Mouse (Mus musculus): ENCODE data around the gene Ssbp2. TPM values are rescaled to one million over a fixed set of nuclear protein-coding genes. Genes with fewer than 3 reads are reported as not detected.

Ssbp2 gene
- polyA plus RNA-seq, 1 experiment from 2014 or later = 112 TPM

- no peak overlapping the region for H3K4me2 ChIP-seq (ENCODE audit: low read length)
- H3K27me3 ChIP-seq (ENCODE audit: control insufficient read depth, insufficient read depth, low read length) = no peaks in the 10 kb centered on the region
- H3K9me3 ChIP-seq (ENCODE audit: control insufficient read depth, low read length) = no peaks in the 10 kb centered on the region
- no peak overlapping the region for H3K27ac ChIP-seq (replicated peaks in 1 of 2; ENCODE audit: control insufficient read depth in 1 of 2, insufficient read depth in 1 of 2, low read depth in 2 of 2, low read length in 2 of 2)
- H3K4me3 ChIP-seq (ENCODE audit: control insufficient read depth in 1 of 2, insufficient read depth in 1 of 2, low read depth in 1 of 2, low read length in 2 of 2) = no peak overlapping the region
- no peak overlapping the region for H3K9ac ChIP-seq (ENCODE audit: low read length)
- no peaks in the 10 kb centered on the region for H3K36me3 ChIP-seq (ENCODE audit: control insufficient read depth, insufficient read depth, low read length)
- H3K4me1 ChIP-seq (ENCODE audit: control insufficient read depth in 2 of 2, insufficient read depth in 2 of 2, low read length in 2 of 2) = no peaks in the 10 kb centered on the region
- no peak for ATAC-seq (ENCODE audit: insufficient number of reproducible peaks, insufficient read depth, low FRiP score, low read depth)
- WGBS = 68% methylated on average over 2 of the region's 2 CpGs
Measured at GRCm38 (mm10) chr13:91662751-91663150, 202.7 kb downstream of the Ssbp2 start.

GRCm38 (mm10) chr13:91673241-91673640, 213.2 kb downstream of the Ssbp2 start:
- Histone ChIP-seq H3K4me1 (ENCODE audit: control insufficient read depth in 2 of 2, insufficient read depth in 2 of 2, low read length in 2 of 2) (no peaks in the 10 kb centered on the region), H3K27me3 (ENCODE audit: control insufficient read depth, insufficient read depth, low read length) (no peaks in the 10 kb centered on the region), H3K9me3 (ENCODE audit: control insufficient read depth, low read length) (no peaks in the 10 kb centered on the region), H3K27ac (replicated peaks in 1 of 2; ENCODE audit: control insufficient read depth in 1 of 2, insufficient read depth in 1 of 2, low read depth in 2 of 2, low read length in 2 of 2) (no peak overlapping the region), H3K36me3 (ENCODE audit: control insufficient read depth, insufficient read depth, low read length) (peaks cover 14% of the 10 kb centered on the region; the same call in 1 of the 2 replicates), H3K4me2 (ENCODE audit: low read length) (no peak overlapping the region), H3K4me3 (ENCODE audit: control insufficient read depth in 1 of 2, insufficient read depth in 1 of 2, low read depth in 1 of 2, low read length in 2 of 2) (no peak overlapping the region), H3K9ac (ENCODE audit: low read length) (no peak overlapping the region)
- 65% methylated on average over 3 of the region's 3 CpGs for WGBS
- no peak for ATAC-seq (ENCODE audit: insufficient number of reproducible peaks, insufficient read depth, low FRiP score, low read depth)

DNA sequence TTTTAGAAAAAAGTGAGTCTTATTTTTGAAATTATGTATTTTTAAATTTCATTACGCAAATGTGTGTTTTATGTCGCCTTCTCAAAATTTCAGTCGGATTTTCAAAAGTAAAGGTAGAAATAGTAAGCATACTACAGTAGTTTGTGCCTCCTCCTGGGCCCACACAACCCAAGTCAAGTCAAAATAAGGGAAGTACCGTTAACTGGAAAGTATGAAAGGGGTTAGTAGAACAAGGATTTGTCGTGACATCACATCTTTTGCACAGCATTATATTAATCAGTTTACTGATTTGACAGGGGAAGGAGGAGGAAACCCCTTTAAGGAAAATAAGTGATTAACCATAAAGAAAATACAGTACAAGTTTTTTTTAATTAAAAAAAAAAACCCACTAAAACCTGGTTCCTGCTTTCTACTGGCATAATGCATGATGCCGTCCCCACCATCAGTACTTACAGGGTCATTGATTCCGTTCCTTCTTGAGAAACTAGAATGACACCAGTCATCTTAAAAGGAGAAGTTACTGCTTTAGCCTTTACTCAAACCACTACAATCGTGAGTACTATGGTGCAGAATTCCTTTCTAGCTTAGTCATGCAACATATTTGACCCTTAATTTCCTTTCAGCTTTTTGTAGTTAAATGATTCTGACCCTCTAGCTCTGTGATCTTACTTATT, 220.8 kb downstream of the Ssbp2 start:
- no peak overlapping the region for H3K4me3 ChIP-seq (ENCODE audit: control insufficient read depth in 1 of 2, insufficient read depth in 1 of 2, low read depth in 1 of 2, low read length in 2 of 2)
- H3K36me3 ChIP-seq (ENCODE audit: control insufficient read depth, insufficient read depth, low read length) = peaks cover 10% of the 10 kb centered on the region; the same call in 1 of the 2 replicates
- H3K9me3 ChIP-seq (ENCODE audit: control insufficient read depth, low read length) = no peaks in the 10 kb centered on the region
- H3K4me1 ChIP-seq (ENCODE audit: control insufficient read depth in 2 of 2, insufficient read depth in 2 of 2, low read length in 2 of 2) = peaks cover 0 to 4% of the 10 kb centered on the region in 2 experiments; a peak in 1 of 4 replicates
- no peak overlapping the region for H3K27ac ChIP-seq (replicated peaks in 1 of 2; ENCODE audit: control insufficient read depth in 1 of 2, insufficient read depth in 1 of 2, low read depth in 2 of 2, low read length in 2 of 2)
- H3K4me2 ChIP-seq (ENCODE audit: low read length) = no peak overlapping the region
- H3K9ac ChIP-seq (ENCODE audit: low read length) = no peak overlapping the region
- 83% methylated on average over 8 of the region's 8 CpGs for WGBS
- H3K27me3 ChIP-seq (ENCODE audit: control insufficient read depth, insufficient read depth, low read length) = no peaks in the 10 kb centered on the region
- ATAC-seq (ENCODE audit: insufficient number of reproducible peaks, insufficient read depth, low FRiP score, low read depth) = no peak

GRCm38 (mm10) chr13:91681474-91681873, 221.4 kb downstream of the Ssbp2 start:
- peaks cover 12% of the 10 kb centered on the region; the same call in 1 of the 2 replicates for H3K36me3 ChIP-seq (ENCODE audit: control insufficient read depth, insufficient read depth, low read length)

DNA sequence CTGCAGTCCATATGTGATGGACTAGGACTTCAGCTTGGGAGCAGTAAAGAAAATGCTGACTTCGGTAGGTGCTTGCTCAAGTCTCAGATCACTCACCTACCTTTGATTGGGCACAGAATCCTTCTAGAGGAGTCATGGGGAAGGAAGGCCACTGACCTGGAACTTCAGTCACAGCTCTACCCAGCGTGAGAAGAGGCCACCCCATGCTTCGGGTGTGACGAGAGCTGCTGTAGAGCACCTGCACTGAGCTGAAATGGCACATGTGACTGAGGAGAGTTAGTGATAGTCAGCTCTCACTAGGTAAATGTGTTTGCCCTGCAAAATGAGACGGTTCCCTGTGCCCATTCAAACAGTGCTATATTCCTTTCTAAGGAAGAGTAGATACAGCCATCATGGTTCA, 230.0 kb downstream of the Ssbp2 start:
- 82% methylated on average over 5 of the region's 5 CpGs for WGBS
- no peaks in the 10 kb centered on the region for H3K27me3 ChIP-seq (ENCODE audit: control insufficient read depth, insufficient read depth, low read length)
- no peak overlapping the region for H3K4me2 ChIP-seq (ENCODE audit: low read length)
- no peak overlapping the region for H3K4me3 ChIP-seq (ENCODE audit: control insufficient read depth in 1 of 2, insufficient read depth in 1 of 2, low read depth in 1 of 2, low read length in 2 of 2)
- H3K9me3 ChIP-seq (ENCODE audit: control insufficient read depth, low read length) = peaks cover 4% of the 10 kb centered on the region; the same call in 1 of the 2 replicates
- H3K9ac ChIP-seq (ENCODE audit: low read length) = no peak overlapping the region
- no peak for ATAC-seq (ENCODE audit: insufficient number of reproducible peaks, insufficient read depth, low FRiP score, low read depth)
- H3K36me3 ChIP-seq (ENCODE audit: control insufficient read depth, insufficient read depth, low read length) = peaks cover 23% of the 10 kb centered on the region
- no peak overlapping the region for H3K27ac ChIP-seq (replicated peaks in 1 of 2; ENCODE audit: control insufficient read depth in 1 of 2, insufficient read depth in 1 of 2, low read depth in 2 of 2, low read length in 2 of 2)
- H3K4me1 ChIP-seq (ENCODE audit: control insufficient read depth in 2 of 2, insufficient read depth in 2 of 2, low read length in 2 of 2) = peaks cover 3 to 13% of the 10 kb centered on the region in 2 experiments; a peak in 3 of 4 replicates

More at GRCm38 (mm10) chr13:91681474-91681873, 221.4 kb downstream of the Ssbp2 start:
- Histone ChIP-seq H3K27me3 (ENCODE audit: control insufficient read depth, insufficient read depth, low read length) (no peaks in the 10 kb centered on the region), H3K9ac (ENCODE audit: low read length) (no peak overlapping the region), H3K4me3 (ENCODE audit: control insufficient read depth in 1 of 2, insufficient read depth in 1 of 2, low read depth in 1 of 2, low read length in 2 of 2) (no peak overlapping the region), H3K4me2 (ENCODE audit: low read length) (no peak overlapping the region), H3K4me1 (ENCODE audit: control insufficient read depth in 2 of 2, insufficient read depth in 2 of 2, low read length in 2 of 2) (peaks cover 0 to 4% of the 10 kb centered on the region in 2 experiments; a peak in 1 of 4 replicates), H3K9me3 (ENCODE audit: control insufficient read depth, low read length) (no peaks in the 10 kb centered on the region), H3K27ac (replicated peaks in 1 of 2; ENCODE audit: control insufficient read depth in 1 of 2, insufficient read depth in 1 of 2, low read depth in 2 of 2, low read length in 2 of 2) (no peak overlapping the region)
- WGBS = 97% methylated on average over 3 of the region's 3 CpGs
- ATAC-seq (ENCODE audit: insufficient number of reproducible peaks, insufficient read depth, low FRiP score, low read depth) = no peak

GRCm38 (mm10) chr13:91693615-91694014, 233.5 kb downstream of the Ssbp2 start:
- 46% methylated on average over 7 of the region's 7 CpGs for WGBS
- H3K36me3 ChIP-seq (ENCODE audit: control insufficient read depth, insufficient read depth, low read length) = peaks cover 22% of the 10 kb centered on the region
- no peaks in the 10 kb centered on the region for H3K9me3 ChIP-seq (ENCODE audit: control insufficient read depth, low read length)
- H3K4me3 ChIP-seq (ENCODE audit: control insufficient read depth in 1 of 2, insufficient read depth in 1 of 2, low read depth in 1 of 2, low read length in 2 of 2) = no peak overlapping the region
- no peaks in the 10 kb centered on the region for H3K27me3 ChIP-seq (ENCODE audit: control insufficient read depth, insufficient read depth, low read length)
- peaks cover 6 to 21% of the 10 kb centered on the region in 2 experiments; a peak in 3 of 4 replicates for H3K4me1 ChIP-seq (ENCODE audit: control insufficient read depth in 2 of 2, insufficient read depth in 2 of 2, low read length in 2 of 2)
- no peak overlapping the region for H3K4me2 ChIP-seq (ENCODE audit: low read length)
- no peak overlapping the region; the same call in 1 of the 2 replicates for H3K9ac ChIP-seq (ENCODE audit: low read length)
- no peak for ATAC-seq (ENCODE audit: insufficient number of reproducible peaks, insufficient read depth, low FRiP score, low read depth)
- peak overlapping the region in 1 of 2 experiments; percentile 11; a peak in 1 of 4 replicates for H3K27ac ChIP-seq (replicated peaks in 1 of 2; ENCODE audit: control insufficient read depth in 1 of 2, insufficient read depth in 1 of 2, low read depth in 2 of 2, low read length in 2 of 2)

- ATAC-seq (ENCODE audit: insufficient number of reproducible peaks, insufficient read depth, low FRiP score, low read depth) = no peak
- Histone ChIP-seq H3K9me3 (ENCODE audit: control insufficient read depth, low read length) (no peaks in the 10 kb centered on the region), H3K9ac (ENCODE audit: low read length) (no peak overlapping the region), H3K4me3 (ENCODE audit: control insufficient read depth in 1 of 2, insufficient read depth in 1 of 2, low read depth in 1 of 2, low read length in 2 of 2) (no peak overlapping the region), H3K4me2 (ENCODE audit: low read length) (no peak overlapping the region), H3K27me3 (ENCODE audit: control insufficient read depth, insufficient read depth, low read length) (no peaks in the 10 kb centered on the region), H3K4me1 (ENCODE audit: control insufficient read depth in 2 of 2, insufficient read depth in 2 of 2, low read length in 2 of 2) (peaks cover 6 to 21% of the 10 kb centered on the region in 2 experiments; a peak in 3 of 4 replicates), H3K27ac (replicated peaks in 1 of 2; ENCODE audit: control insufficient read depth in 1 of 2, insufficient read depth in 1 of 2, low read depth in 2 of 2, low read length in 2 of 2) (peak overlapping the region; percentile 21 to 51; a peak in 3 of 4 replicates), H3K36me3 (ENCODE audit: control insufficient read depth, insufficient read depth, low read length) (peaks cover 20% of the 10 kb centered on the region)
- WGBS = 43% methylated on average over 2 of the region's 2 CpGs
Measured at GRCm38 (mm10) chr13:91695406-91695805, 235.3 kb downstream of the Ssbp2 start.

All from heart, embryonic 14.5 days (tissue).